Mouse (Mus musculus) embryonic fibroblast, embryonic 13.5 days (primary cell): Measurements from ENCODE around the gene Pdia4.

Experiments used
- CTCF ChIP-seq: IDR thresholded peaks from 2 replicates; pipeline ENCODE4 v1.5.1; 2011; ENCODE audit warnings: mild to moderate bottlenecking, control low read depth, low read length, moderate library complexity, borderline replicate concordance; ENCODE audit not compliant: insufficient read depth
- POLR2A ChIP-seq: IDR thresholded peaks from 2 replicates; pipeline ENCODE4 v1.6.1; 2011; ENCODE audit warnings: low read depth, mild to moderate bottlenecking, control low read depth, low read length, moderate library complexity

DNA sequence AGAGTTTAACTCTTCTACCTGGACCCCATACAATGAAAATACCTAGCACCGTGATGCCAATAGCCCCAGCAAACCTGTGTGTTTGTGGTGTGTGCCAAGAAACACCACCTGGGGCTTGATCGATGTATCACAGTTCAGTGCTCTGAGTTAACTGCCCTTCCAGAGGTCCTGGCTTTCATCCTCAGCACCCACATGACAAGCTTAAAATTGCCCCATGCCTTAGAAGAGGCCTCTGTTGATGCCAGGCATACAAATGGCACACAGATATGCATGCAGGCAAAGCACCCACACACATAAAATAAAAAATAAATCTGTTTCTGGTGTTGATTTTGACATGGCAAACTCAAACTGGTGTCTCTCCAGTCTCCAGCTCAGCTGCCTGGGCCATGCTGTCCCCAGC is 20.7 kb downstream of the Pdia4 start:
- TF ChIP-seq CTCF (no peak), POLR2A (no peak)
